Mouse (Mus musculus) lung, adult 2 months (tissue): Measurements from ENCODE around the gene Pamr1.

Experiments
- CTCF ChIP-seq: fragments of 200-500 bp; IDR thresholded peaks from 2 replicates; pipeline ENCODE4 v1.5.1; 2011; ENCODE audit warnings: mild to moderate bottlenecking, low read length, control low read depth; ENCODE audit not compliant: insufficient read depth
- POLR2A ChIP-seq: fragments of 200-500 bp; IDR thresholded peaks from 2 replicates; pipeline ENCODE4 v1.6.1; 2011; ENCODE audit warnings: low read depth, mild to moderate bottlenecking, control low read depth, low read length, borderline replicate concordance; ENCODE audit errors: extremely low read depth

- TF ChIP-seq CTCF (no peak), POLR2A (no peak)
These were observed 72.4 kb downstream of the Pamr1 start for GRCm38 (mm10) chr2:102622176-102622575.
